Mouse (Mus musculus) C2C12 (cell line): ENCODE data around the gene Foxl1.

Experiments used
- CEBPB ChIP-seq: IDR thresholded peaks from one replicate; pipeline ENCODE4 v1.6.1; 2011; ENCODE audit warnings: low read depth, mild to moderate bottlenecking, control low read depth, moderate library complexity
- CTCF ChIP-seq: IDR thresholded peaks from one replicate; pipeline ENCODE4 v1.5.1; 2011; ENCODE audit not compliant: control insufficient read depth, insufficient read depth, insufficient read length
- MAX ChIP-seq: IDR thresholded peaks from one replicate; pipeline ENCODE4 v1.6.1; 2011; ENCODE audit warnings: mild to moderate bottlenecking, control low read depth
- MYOD1 ChIP-seq: IDR thresholded peaks from one replicate; pipeline ENCODE4 v1.6.1; 2011; ENCODE audit warnings: low read depth; ENCODE audit not compliant: control insufficient read depth, insufficient read length
- USF1 ChIP-seq: IDR thresholded peaks from one replicate; pipeline ENCODE4 v1.6.1; 2011; ENCODE audit warnings: low read depth, mild to moderate bottlenecking, control low read depth, moderate library complexity

DNA sequence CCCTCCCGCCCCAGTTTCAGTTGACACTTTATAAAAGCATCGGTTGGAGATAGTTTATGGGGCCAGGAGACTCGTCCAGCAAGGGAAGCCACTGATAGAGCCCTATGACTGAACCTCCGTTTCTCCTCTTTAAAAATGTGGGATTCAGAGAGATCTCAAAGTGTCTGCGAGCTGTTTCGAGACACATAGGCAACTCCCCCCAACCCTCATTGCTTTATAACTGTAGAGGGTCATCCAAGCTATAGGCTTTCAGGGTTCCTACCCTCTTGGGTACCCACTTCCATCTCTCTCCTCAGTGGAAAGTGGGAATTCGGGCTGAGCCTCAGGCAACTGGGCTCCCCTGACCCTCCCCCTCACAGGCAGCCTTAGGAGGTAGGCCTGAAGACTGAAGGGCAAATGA lies 46.3 kb upstream of the Foxl1 start:
- TF ChIP-seq CTCF (no peak), MYOD1 (no peak), USF1 (no peak), CEBPB (no peak), MAX (no peak)
